Mouse (Mus musculus) heart, postnatal 0 days (tissue): ENCODE measurements around the gene Palm.

Experiments used
- CTCF ChIP-seq: IDR thresholded peaks from 2 replicates; pipeline ENCODE4 v1.5.1; 2016; ENCODE audit warnings: antibody characterized with exemption, control low read depth, low read depth
- EP300 ChIP-seq: IDR thresholded peaks from 2 replicates; pipeline ENCODE4 v1.6.1; 2016; ENCODE audit warnings: antibody characterized with exemption, low read depth

GRCm38 (mm10) chr10:79745411-79745810, 48.0 kb upstream of the Palm start:
- no peak for TF ChIP-seq CTCF
- no peak for TF ChIP-seq EP300
